Mouse (Mus musculus): ENCODE data around the gene Nectin1.

DNA sequence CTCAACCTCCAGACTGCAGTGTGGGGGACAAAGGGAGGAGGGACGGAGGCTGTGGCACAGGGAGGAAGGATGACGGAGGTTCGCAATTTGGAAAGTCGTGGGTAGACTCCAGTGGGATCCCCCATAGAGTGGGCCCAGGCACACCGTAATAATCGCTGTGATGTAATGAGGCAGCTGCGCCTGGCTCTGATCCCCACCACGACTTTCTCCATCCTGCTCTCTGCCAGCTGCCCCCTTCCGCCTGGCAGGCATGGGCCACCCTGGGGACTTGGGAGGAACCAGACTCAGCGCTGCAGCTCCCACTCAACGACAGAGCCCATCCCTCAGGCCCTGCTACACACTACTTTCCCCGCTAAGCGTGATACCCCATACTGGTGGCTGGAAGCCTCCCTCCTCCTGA, 90.5 kb downstream of the Nectin1 start:
- TF ChIP-seq CTCF (IDR thresholded peaks at IDR 0.05; ENCODE audit: insufficient read depth, low read depth, low read length), result no peak
- no peak for TF ChIP-seq POLR2A (IDR thresholded peaks at IDR 0.05; ENCODE audit: insufficient read depth, low read depth, low read length)

Data from olfactory bulb, adult 2 months (tissue).